Mouse (Mus musculus) stomach, postnatal 0 days (tissue): ENCODE results near the gene Wapl. TPM values are rescaled to one million over a fixed set of nuclear protein-coding genes. Genes with fewer than 3 reads are reported as not detected.

Experiments
- ATAC-seq: fragments of 200-750 bp; cut with Nextera tagmentation; 2 replicates; pipeline ENCODE4 v1.8.0; 2017; ENCODE audit not compliant: low FRiP score, low TSS enrichment
- DNase-seq: peaks from one replicate; pipeline ENCODE4 v3.0.0-alpha.2; 2016; ENCODE audit warnings: low spot score
- H3K27ac ChIP-seq: fragments of 300-500 bp; sonication (generic); replicated peaks from 2 replicates; pipeline ENCODE4 v1.5.1; 2014; ENCODE audit warnings: mild to moderate bottlenecking, control low read depth
- H3K27me3 ChIP-seq: fragments of 300-500 bp; sonication (generic); 2 replicates; pipeline ENCODE4 v1.6.1; 2014; ENCODE audit warnings: low read length; ENCODE audit not compliant: control insufficient read depth, insufficient read depth
- H3K36me3 ChIP-seq: fragments of 300-500 bp; sonication (generic); 2 replicates; pipeline ENCODE4 v1.6.1; 2014; ENCODE audit warnings: low read length, mixed read lengths; ENCODE audit not compliant: control insufficient read depth, insufficient read depth
- H3K4me1 ChIP-seq: fragments of 300-500 bp; sonication (generic); replicated peaks from 2 replicates; pipeline ENCODE4 v1.6.1; 2014; ENCODE audit warnings: antibody characterized with exemption; ENCODE audit not compliant: control insufficient read depth, insufficient read depth
- H3K4me2 ChIP-seq: fragments of 300-500 bp; sonication (generic); replicated peaks from 2 replicates; pipeline ENCODE4 v1.6.1; 2014; ENCODE audit warnings: low read depth, mild to moderate bottlenecking, control low read depth, moderate library complexity
- H3K4me3 ChIP-seq: fragments of 300-500 bp; sonication (generic); 2 replicates; pipeline ENCODE4 v1.5.1; 2014; ENCODE audit warnings: low read depth, low read length, control low read depth
- H3K9ac ChIP-seq: fragments of 300-500 bp; sonication (generic); 2 replicates; pipeline ENCODE4 v1.6.1; 2014; ENCODE audit warnings: mild to moderate bottlenecking, low read length, control low read depth, mixed read lengths
- H3K9me3 ChIP-seq: fragments of 300-500 bp; sonication (generic); 2 replicates; pipeline ENCODE4 v1.6.1; 2016; ENCODE audit warnings: low read length; ENCODE audit not compliant: control insufficient read depth
- CTCF ChIP-seq: IDR thresholded peaks from 2 replicates; pipeline ENCODE4 v1.5.1; 2016; ENCODE audit warnings: antibody characterized with exemption, low read depth, mild to moderate bottlenecking, moderate library complexity
- EP300 ChIP-seq: optimal IDR thresholded peaks from 2 replicates; pipeline ENCODE3; 2016; ENCODE audit warnings: antibody characterized with exemption
- WGBS: fragments of 180-500 bp; shearing (Covaris S2); extraction: QIAGEN DNeasy Blood & Tissue Kit; methylation state at CpG from one replicate; pipeline ENCODE4 v1.1.7; 2014; 5-methylcytosine and 5-hydroxymethylcytosine counted together
- polyA plus RNA-seq: library from polyadenylated mRNA; unstranded; fragments of >200 nt; fragmentation: Nextera tagmentation; extraction: Ambion mirVana; gene quantifications from 2 replicates; pipeline ENCODE4 v1.2.1, GENCODE M21; 2015

Wapl gene
- polyA plus RNA-seq, 1 experiment from 2014 or later = 16.0 TPM

- Histone ChIP-seq H3K4me1 (peaks cover 5% of the 10 kb centered on the region), H3K9ac (no peak overlapping the region), H3K27me3 (no peaks in the 10 kb centered on the region), H3K4me2 (no peak overlapping the region), H3K27ac (no peak overlapping the region), H3K9me3 (no peaks in the 10 kb centered on the region), H3K4me3 (no peak overlapping the region), H3K36me3 (no peaks in the 10 kb centered on the region)
- TF ChIP-seq CTCF (no peak), EP300 (no peak)
- peak; percentile 53 for DNase-seq
- 84% methylated on average over 6 of the region's 6 CpGs for WGBS
- ATAC-seq = peak; percentile 39; the same call in 1 of the 2 replicates
Measured at GRCm38 (mm10) chr14:34770467-34770866, 96.7 kb downstream of the Wapl start.

GRCm38 (mm10) chr14:34771601-34772000 is 97.9 kb downstream of the Wapl start:
- Histone ChIP-seq H3K4me2 (no peak overlapping the region), H3K9me3 (no peaks in the 10 kb centered on the region), H3K27me3 (no peaks in the 10 kb centered on the region), H3K36me3 (no peaks in the 10 kb centered on the region), H3K9ac (no peak overlapping the region), H3K4me1 (peaks cover 5% of the 10 kb centered on the region), H3K4me3 (no peak overlapping the region), H3K27ac (no peak overlapping the region)
- no peak for ATAC-seq
- no peak for DNase-seq
- 39% methylated on average over 9 of the region's 9 CpGs for WGBS
- TF ChIP-seq EP300 (no peak), CTCF (no peak)

- Histone ChIP-seq H3K4me1 (peaks cover 5% of the 10 kb centered on the region), H3K9ac (no peak overlapping the region), H3K27ac (no peak overlapping the region), H3K9me3 (no peaks in the 10 kb centered on the region), H3K27me3 (no peaks in the 10 kb centered on the region), H3K4me3 (no peak overlapping the region), H3K4me2 (no peak overlapping the region), H3K36me3 (no peaks in the 10 kb centered on the region)
- 62% methylated on average over 7 of the region's 7 CpGs for WGBS
- ATAC-seq = no peak
- TF ChIP-seq EP300 = no peak
- no peak for TF ChIP-seq CTCF
- no peak for DNase-seq
Measured at GRCm38 (mm10) chr14:34772132-34772531, 98.4 kb downstream of the Wapl start.

GRCm38 (mm10) chr14:34773681-34774080 is 100.0 kb downstream of the Wapl start:
- Histone ChIP-seq H3K36me3 (no peaks in the 10 kb centered on the region), H3K9me3 (no peaks in the 10 kb centered on the region), H3K9ac (no peak overlapping the region), H3K4me2 (no peak overlapping the region), H3K4me3 (no peak overlapping the region), H3K27ac (no peak overlapping the region), H3K4me1 (peaks cover 5% of the 10 kb centered on the region), H3K27me3 (no peaks in the 10 kb centered on the region)
- ATAC-seq (peak; percentile 83), DNase-seq (peak; percentile 53)
- WGBS = 45% methylated on average over 3 of the region's 3 CpGs
- TF ChIP-seq EP300 = no peak
- no peak for TF ChIP-seq CTCF

GRCm38 (mm10) chr14:34774231-34774630 is 100.5 kb downstream of the Wapl start:
- H3K4me3 ChIP-seq = no peak overlapping the region
- WGBS = 84% methylated on average over 6 of the region's 6 CpGs
- H3K9me3 ChIP-seq = no peaks in the 10 kb centered on the region
- DNase-seq = no peak
- H3K4me1 ChIP-seq = peaks cover 3% of the 10 kb centered on the region
- TF ChIP-seq EP300 = no peak
- no peak for TF ChIP-seq CTCF
- H3K4me2 ChIP-seq = no peak overlapping the region
- no peaks in the 10 kb centered on the region for H3K36me3 ChIP-seq
- H3K27ac ChIP-seq = no peak overlapping the region
- no peak for ATAC-seq
- H3K27me3 ChIP-seq = no peaks in the 10 kb centered on the region
- no peak overlapping the region for H3K9ac ChIP-seq

GRCm38 (mm10) chr14:34776719-34777385 is 103.1 kb downstream of the Wapl start:
- no peaks in the 10 kb centered on the region for H3K4me1 ChIP-seq
- ATAC-seq = no peak
- no peak overlapping the region for H3K4me3 ChIP-seq
- H3K9ac ChIP-seq = no peak overlapping the region
- no peak for DNase-seq
- no peak overlapping the region for H3K4me2 ChIP-seq
- no peaks in the 10 kb centered on the region for H3K27me3 ChIP-seq
- 88% methylated on average over 12 of the region's 12 CpGs for WGBS
- no peaks in the 10 kb centered on the region for H3K9me3 ChIP-seq
- H3K36me3 ChIP-seq = no peaks in the 10 kb centered on the region
- no peak for TF ChIP-seq CTCF
- no peak for TF ChIP-seq EP300
- H3K27ac ChIP-seq = no peak overlapping the region
